Mouse (Mus musculus) embryonic facial prominence, embryonic 11.5 days (tissue): ENCODE data around the gene Lpin1. TPM values are rescaled to one million over a fixed set of nuclear protein-coding genes. Genes with fewer than 3 reads are reported as not detected.

ENCODE experiments used
- ATAC-seq: fragments of 200-750 bp; cut with Nextera tagmentation; replicated peaks from 2 replicates; pipeline ENCODE4 v1.8.0; 2017; ENCODE audit warnings: low read depth; ENCODE audit not compliant: insufficient number of reproducible peaks, low FRiP score, low TSS enrichment
- DNase-seq: peaks from one replicate; pipeline ENCODE4 v3.0.0-alpha.2; 2015; ENCODE audit warnings: low spot score
- H3K27ac ChIP-seq: fragments of 300-500 bp; sonication (generic); replicated peaks from 2 replicates; pipeline ENCODE4 v1.5.1; 2014; ENCODE audit warnings: mild to moderate bottlenecking, low read depth, low read length, control low read depth
- H3K27me3 ChIP-seq: fragments of 300-500 bp; sonication (generic); 2 replicates; pipeline ENCODE4 v1.6.1; 2014; ENCODE audit warnings: mild to moderate bottlenecking, low read length, moderate library complexity, mixed read lengths; ENCODE audit not compliant: control insufficient read depth, insufficient read depth
- H3K36me3 ChIP-seq: fragments of 300-500 bp; sonication (generic); replicated peaks from 2 replicates; pipeline ENCODE4 v1.6.1; 2014; ENCODE audit warnings: low read depth, mild to moderate bottlenecking, low read length, moderate library complexity, mixed read lengths; ENCODE audit not compliant: control insufficient read depth, insufficient read depth
- H3K4me1 ChIP-seq: fragments of 300-500 bp; sonication (generic); 2 replicates; pipeline ENCODE4 v1.6.1; 2014; ENCODE audit warnings: low read length, mixed read lengths; ENCODE audit not compliant: control insufficient read depth, insufficient read depth
- H3K4me2 ChIP-seq: fragments of 300-500 bp; sonication (generic); 2 replicates; pipeline ENCODE4 v1.6.1; 2014; ENCODE audit warnings: low read depth, mild to moderate bottlenecking, control low read depth, low read length, moderate library complexity
- H3K4me3 ChIP-seq: fragments of 300-500 bp; sonication (generic); 2 replicates; pipeline ENCODE4 v1.5.1; 2014; ENCODE audit warnings: low read depth, low read length, control low read depth
- H3K9ac ChIP-seq: fragments of 300-500 bp; sonication (generic); replicated peaks from 2 replicates; pipeline ENCODE4 v1.6.1; 2014; ENCODE audit warnings: mild to moderate bottlenecking, control low read depth, low read length
- H3K9me3 ChIP-seq: fragments of 300-500 bp; sonication (generic); replicated peaks from 2 replicates; pipeline ENCODE4 v1.6.1; 2016; ENCODE audit warnings: mild to moderate bottlenecking, low read length, inconsistent platforms, mixed read lengths; ENCODE audit not compliant: control insufficient read depth
- WGBS: fragments of 180-500 bp; shearing (Covaris S2); extraction: QIAGEN DNeasy Blood & Tissue Kit; methylation state at CpG from one replicate; pipeline ENCODE4 v1.1.7; 2014; 5-methylcytosine and 5-hydroxymethylcytosine counted together
- polyA plus RNA-seq: library from polyadenylated mRNA; unstranded; fragments of >200 nt; fragmentation: Nextera tagmentation; extraction: Ambion mirVana; gene quantifications from 2 replicates; pipeline ENCODE4 v1.2.1, GENCODE M21; 2014

The Lpin1 gene
- polyA plus RNA-seq, 1 experiment from 2014 or later, result 6.9 TPM

GRCm38 (mm10) chr12:16526862-16527261 lies 83.9 kb downstream of the Lpin1 start:
- Histone ChIP-seq H3K27ac (no peak overlapping the region), H3K27me3 (no peaks in the 10 kb centered on the region), H3K36me3 (no peaks in the 10 kb centered on the region), H3K4me1 (no peaks in the 10 kb centered on the region), H3K4me2 (no peak overlapping the region), H3K4me3 (no peak overlapping the region), H3K9ac (no peak overlapping the region), H3K9me3 (no peaks in the 10 kb centered on the region)
- whole genome bisulfite sequencing, result 82% methylated on average over 5 of the region's 5 CpGs
- ATAC-seq (no peak), DNase-seq (no peak)

DNA sequence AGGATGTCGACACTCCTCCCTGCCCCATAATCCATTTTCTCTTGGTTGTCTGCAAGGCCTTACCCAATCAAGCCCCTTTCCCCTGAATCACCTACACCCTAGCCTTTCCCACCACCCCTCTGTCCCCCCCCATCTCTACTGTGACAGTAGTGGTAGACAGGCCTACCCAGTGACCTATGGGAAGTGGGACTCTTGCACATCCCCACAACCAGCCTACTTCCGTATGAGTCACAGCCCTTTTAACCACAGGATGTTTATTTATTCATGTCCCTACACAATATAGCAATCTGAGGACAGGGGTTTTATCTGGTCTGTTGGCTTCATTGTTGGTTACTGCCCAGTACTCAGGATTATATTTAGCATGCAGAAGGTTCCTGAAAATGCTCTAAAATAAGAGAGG lies 84.6 kb downstream of the Lpin1 start:
- no peak overlapping the region for H3K4me3 ChIP-seq
- no peak for ATAC-seq
- no peaks in the 10 kb centered on the region for H3K4me1 ChIP-seq
- H3K9me3 ChIP-seq, result no peaks in the 10 kb centered on the region
- no peak for DNase-seq
- 84% methylated on average over 2 of the region's 2 CpGs for WGBS
- no peak overlapping the region for H3K27ac ChIP-seq
- no peaks in the 10 kb centered on the region for H3K27me3 ChIP-seq
- H3K36me3 ChIP-seq, result no peaks in the 10 kb centered on the region
- no peak overlapping the region for H3K4me2 ChIP-seq
- H3K9ac ChIP-seq, result no peak overlapping the region

GRCm38 (mm10) chr12:16515183-16515582 lies 95.6 kb downstream of the Lpin1 start:
- Histone ChIP-seq H3K4me2 (no peak overlapping the region), H3K27me3 (no peaks in the 10 kb centered on the region), H3K27ac (no peak overlapping the region), H3K36me3 (no peaks in the 10 kb centered on the region), H3K9me3 (no peaks in the 10 kb centered on the region), H3K4me1 (no peaks in the 10 kb centered on the region), H3K4me3 (no peak overlapping the region), H3K9ac (no peak overlapping the region)
- DNase-seq, result no peak
- ATAC-seq, result no peak
- WGBS, result 85% methylated on average over 9 of the region's 9 CpGs

GRCm38 (mm10) chr12:16512991-16513390 lies 97.8 kb downstream of the Lpin1 start:
- H3K4me2 ChIP-seq, result no peak overlapping the region
- WGBS, result 95% methylated on average over 1 of the region's 1 CpGs

GRCm38 (mm10) chr12:16509122-16509752 lies 101.5 kb downstream of the Lpin1 start:
- H3K27ac ChIP-seq, result no peak overlapping the region
- no peak overlapping the region for H3K4me2 ChIP-seq
- no peaks in the 10 kb centered on the region for H3K36me3 ChIP-seq
- 14% methylated on average over 13 of the region's 13 CpGs for WGBS
- no peak overlapping the region for H3K4me3 ChIP-seq
- H3K4me1 ChIP-seq, result no peaks in the 10 kb centered on the region
- ATAC-seq (peak; percentile 60), DNase-seq (peak; percentile 83)
- no peaks in the 10 kb centered on the region for H3K9me3 ChIP-seq
- no peak overlapping the region for H3K9ac ChIP-seq
- H3K27me3 ChIP-seq, result no peaks in the 10 kb centered on the region

More at GRCm38 (mm10) chr12:16512991-16513390, 97.8 kb downstream of the Lpin1 start:
- Histone ChIP-seq H3K4me3 (no peak overlapping the region), H3K9me3 (no peaks in the 10 kb centered on the region), H3K4me1 (no peaks in the 10 kb centered on the region), H3K27ac (no peak overlapping the region), H3K27me3 (no peaks in the 10 kb centered on the region), H3K36me3 (no peaks in the 10 kb centered on the region), H3K9ac (no peak overlapping the region)
- ATAC-seq (no peak), DNase-seq (no peak)

GRCm38 (mm10) chr12:16506796-16507790 lies 103.7 kb downstream of the Lpin1 start:
- H3K27ac ChIP-seq, result no peak overlapping the region
- DNase-seq, result no peak
- H3K36me3 ChIP-seq, result no peaks in the 10 kb centered on the region
- 0 out of 2 replicates have a peak overlapping the region, but pooled peaks have one; percentile 13 for H3K9ac ChIP-seq
- H3K9me3 ChIP-seq, result no peaks in the 10 kb centered on the region
- no peak overlapping the region for H3K4me3 ChIP-seq
- WGBS, result 62% methylated on average over 17 of the region's 17 CpGs
- no peaks in the 10 kb centered on the region for H3K27me3 ChIP-seq
- no peak overlapping the region for H3K4me2 ChIP-seq
- ATAC-seq, result no peak; the same call in 1 of the 2 replicates
- no peaks in the 10 kb centered on the region for H3K4me1 ChIP-seq

DNA sequence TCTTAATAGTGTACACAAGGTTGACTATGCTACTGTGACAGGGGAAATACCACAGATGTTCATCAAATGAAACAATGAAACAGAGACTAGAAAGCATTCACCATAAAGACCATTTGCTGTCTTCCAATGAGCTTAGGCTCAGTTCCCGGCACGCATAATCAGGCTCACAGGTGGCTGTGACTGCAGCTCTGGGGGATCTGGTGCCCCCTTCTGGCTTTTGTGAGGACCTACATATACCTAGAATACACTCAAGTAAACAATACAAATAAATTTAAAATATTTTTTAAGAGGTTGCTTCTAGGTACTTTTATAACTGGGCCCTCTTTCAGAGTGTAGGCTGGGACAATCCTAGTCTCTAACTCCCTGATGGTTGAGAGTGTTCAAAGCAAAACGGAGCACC lies 106.5 kb downstream of the Lpin1 start:
- Histone ChIP-seq H3K4me1 (no peaks in the 10 kb centered on the region), H3K9ac (no peak overlapping the region), H3K4me3 (no peak overlapping the region), H3K9me3 (no peaks in the 10 kb centered on the region), H3K36me3 (no peaks in the 10 kb centered on the region), H3K27ac (no peak overlapping the region), H3K4me2 (no peak overlapping the region), H3K27me3 (no peaks in the 10 kb centered on the region)
- ATAC-seq, result no peak
- DNase-seq, result no peak
- WGBS, result 76% methylated on average over 3 of the region's 3 CpGs

GRCm38 (mm10) chr12:16497960-16498359 lies 112.8 kb downstream of the Lpin1 start:
- Histone ChIP-seq H3K9me3 (no peaks in the 10 kb centered on the region), H3K9ac (no peak overlapping the region), H3K4me1 (no peaks in the 10 kb centered on the region), H3K36me3 (no peaks in the 10 kb centered on the region), H3K27me3 (no peaks in the 10 kb centered on the region), H3K27ac (no peak overlapping the region), H3K4me2 (no peak overlapping the region), H3K4me3 (no peak overlapping the region)
- DNase-seq (no peak), ATAC-seq (no peak)
- 35% methylated on average over 4 of the region's 4 CpGs for WGBS
